Mouse (Mus musculus) mature B cell (primary cell): ENCODE results near the gene Txn2.

Experiments
- in situ Hi-C: fragments of 300-500 bp; cut with MboI; formaldehyde crosslinking; loops from 2 replicates; pipeline ENCODE4 v1.14.3; 2019

Gene Txn2

GRCm38 (mm10) chr15:77907646-77908518 is 20.9 kb downstream of the Txn2 start:
- in situ Hi-C loops: no loop called here

- in situ Hi-C loops: no loop called here
These were observed 22.3 kb downstream of the Txn2 start for GRCm38 (mm10) chr15:77906545-77906944.

GRCm38 (mm10) chr15:77906081-77906480 is 22.7 kb downstream of the Txn2 start:
- in situ Hi-C loops: no loop called here

- in situ Hi-C loops: no loop called here
These were observed 23.4 kb downstream of the Txn2 start for GRCm38 (mm10) chr15:77905275-77905970.

DNA sequence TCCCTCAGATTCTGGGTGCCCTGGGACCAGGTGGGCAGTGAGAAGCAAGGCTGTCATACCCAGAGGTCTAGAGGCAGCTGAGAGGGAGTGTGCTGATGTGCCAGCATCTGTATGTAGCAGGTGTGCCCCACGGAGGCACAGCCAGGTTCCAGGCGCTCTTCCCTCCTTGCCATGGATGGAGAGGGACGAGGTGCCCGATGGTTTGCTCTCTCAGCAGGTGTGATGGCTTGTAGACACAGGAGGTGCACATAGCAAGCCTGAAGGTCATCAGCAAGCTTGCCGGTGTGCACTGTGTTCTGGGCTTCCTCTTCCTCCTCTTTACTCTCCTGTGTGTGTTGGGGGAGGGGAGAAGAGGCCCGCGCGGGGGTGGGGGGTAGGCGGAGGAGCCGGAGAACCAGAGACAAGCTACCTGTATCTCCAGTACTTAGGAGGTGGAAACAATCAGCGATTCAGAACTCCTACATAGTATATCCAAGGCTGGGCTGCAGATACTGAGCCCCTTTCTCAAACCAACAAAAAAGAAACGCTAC is 24.4 kb downstream of the Txn2 start:
- in situ Hi-C loops: no loop called here

DNA sequence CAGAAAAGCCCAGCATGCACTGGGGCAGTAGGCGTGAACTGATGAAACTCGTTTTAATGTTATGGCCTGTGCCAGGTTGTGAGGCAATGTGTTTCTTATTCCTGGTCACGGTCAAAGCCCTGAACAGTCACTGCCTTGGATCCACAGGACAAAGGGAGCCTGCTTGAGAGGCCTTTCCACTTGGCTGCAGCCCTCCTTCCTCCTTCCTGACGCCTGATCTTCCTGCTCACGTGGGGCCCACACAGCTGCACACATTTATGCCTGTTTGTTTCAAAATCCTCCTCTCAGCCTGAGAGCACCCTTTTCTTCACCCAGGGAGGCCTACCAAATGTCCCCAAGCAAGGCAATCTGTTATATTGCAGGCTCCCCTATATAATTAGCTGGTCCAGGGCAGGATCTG is 25.6 kb downstream of the Txn2 start:
- in situ Hi-C loops: no loop called here

DNA sequence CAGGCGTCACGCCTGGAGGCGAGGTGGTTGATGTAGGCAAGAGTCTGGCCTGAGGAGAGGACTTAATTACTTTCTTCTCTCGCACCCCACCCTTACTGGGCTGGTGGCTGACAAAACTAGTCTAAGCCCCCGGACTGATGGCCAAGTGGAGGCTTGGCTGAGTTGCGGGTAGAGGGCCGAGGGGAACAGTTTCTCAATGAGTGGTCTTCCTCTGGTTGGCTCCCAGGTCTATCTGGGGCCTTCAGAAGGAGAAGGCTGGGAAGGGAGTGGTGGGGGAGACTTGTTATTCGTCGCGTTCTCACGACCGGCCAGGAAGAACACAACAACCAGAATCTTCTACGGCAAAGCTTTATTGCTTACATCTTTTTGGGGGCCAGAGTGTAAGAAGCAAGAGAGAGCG is 33.9 kb downstream of the Txn2 start:
- in situ Hi-C loops: no loop called here

GRCm38 (mm10) chr15:77893292-77893691 is 35.5 kb downstream of the Txn2 start:
- in situ Hi-C loops: no loop called here

- in situ Hi-C loops: no loop called here
These were observed 36.4 kb downstream of the Txn2 start for GRCm38 (mm10) chr15:77892420-77892819.

- in situ Hi-C loops: no loop called here
These were observed 37.0 kb downstream of the Txn2 start for GRCm38 (mm10) chr15:77891766-77892165.

GRCm38 (mm10) chr15:77889761-77890422 is 38.9 kb downstream of the Txn2 start:
- in situ Hi-C loops: no loop called here

GRCm38 (mm10) chr15:77888286-77888685 is 40.5 kb downstream of the Txn2 start:
- in situ Hi-C loops: no loop called here

- in situ Hi-C loops: no loop called here
These were observed 41.7 kb downstream of the Txn2 start for GRCm38 (mm10) chr15:77887093-77887488.

DNA sequence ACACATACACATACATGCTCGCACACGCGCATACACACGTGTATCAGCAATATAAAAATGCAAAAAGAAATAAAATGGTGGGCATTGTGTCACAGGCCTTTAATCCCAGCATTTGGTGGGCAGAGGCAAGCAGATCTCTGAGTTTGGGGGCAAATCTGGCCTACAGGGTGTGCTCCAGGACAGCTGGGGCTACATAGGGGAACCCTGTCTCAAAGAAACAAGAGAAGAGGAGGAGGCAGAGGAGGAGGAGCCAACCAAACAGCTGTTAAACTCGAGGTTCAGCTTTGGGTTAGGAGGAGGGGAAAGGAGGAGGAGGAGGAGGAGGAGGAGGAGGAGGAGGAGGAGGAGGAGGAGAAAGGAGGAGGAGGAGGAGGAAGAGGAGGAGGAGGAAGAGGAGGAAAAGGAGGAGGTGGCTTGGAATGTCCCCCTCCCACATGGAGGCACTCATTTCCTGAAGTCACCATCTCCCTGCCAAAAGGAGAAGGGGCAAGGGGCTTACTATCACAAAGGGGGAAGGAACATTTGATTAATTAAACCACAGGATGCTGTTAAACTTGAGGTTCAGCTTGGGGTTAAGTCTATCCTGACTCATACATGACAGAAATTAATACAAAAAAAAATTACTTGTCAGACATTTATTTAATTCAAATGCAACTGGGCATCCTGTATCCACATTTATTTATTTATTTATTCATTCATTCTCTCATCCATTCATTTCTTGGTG is 42.3 kb downstream of the Txn2 start:
- in situ Hi-C loops: no loop called here

DNA sequence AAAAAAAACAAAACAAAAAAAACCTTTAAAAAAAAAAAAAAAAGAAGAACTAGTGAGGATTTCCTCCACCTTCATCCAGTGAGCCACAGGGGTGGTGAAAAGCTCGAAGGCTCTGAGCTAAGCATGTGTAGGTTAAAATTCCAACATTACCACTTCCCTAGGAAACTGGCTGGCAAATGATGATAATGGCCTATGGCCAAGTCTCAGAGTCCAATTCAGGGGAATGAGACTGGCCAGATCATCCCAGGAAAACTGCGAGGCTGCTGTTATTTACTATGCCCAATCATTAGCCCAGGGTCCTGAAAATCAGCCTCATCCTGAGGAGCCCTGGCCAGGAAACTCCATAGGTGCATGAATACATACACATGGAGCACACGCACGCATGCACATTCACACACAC is 42.9 kb downstream of the Txn2 start:
- in situ Hi-C loops: no loop called here

- in situ Hi-C loops: no loop called here
These were observed 43.6 kb downstream of the Txn2 start for GRCm38 (mm10) chr15:77885159-77885558.

- in situ Hi-C loops: no loop called here
These were observed 45.2 kb downstream of the Txn2 start for GRCm38 (mm10) chr15:77883697-77884010.

GRCm38 (mm10) chr15:77882797-77883696 is 45.8 kb downstream of the Txn2 start:
- in situ Hi-C loops: no loop called here

- in situ Hi-C loops: no loop called here
These were observed 46.5 kb downstream of the Txn2 start for GRCm38 (mm10) chr15:77882297-77882696.

GRCm38 (mm10) chr15:77881698-77882097 is 47.1 kb downstream of the Txn2 start:
- in situ Hi-C loops: no loop called here

- in situ Hi-C loops: no loop called here
These were observed 48.1 kb downstream of the Txn2 start for GRCm38 (mm10) chr15:77880738-77881137.
